Mouse (Mus musculus) v-Abl transformed pro-B cells (cell line): Measurements from ENCODE around the gene Ube2u.
"Not testable (repeated sequence)": the region's sequence is repeated elsewhere in the genome, so short reads cannot be mapped to it uniquely, and the experiment has no call there.

Experiments
- in situ Hi-C, 2 experiments: fragments of 400-800 bp; cut with MboI; formaldehyde crosslinking; loops; one replicate each; pipeline ENCODE4 v1.15.1; 2025; ENCODE audit not compliant: unreplicated experiment in 2 of 2

Gene Ube2u

GRCm38 (mm10) chr4:100478592-100479321, at the start of gene Ube2u:
Ube2u (plus strand) TSS chr4:100478849.
- in situ Hi-C loops = no loop called here

- in situ Hi-C loops = no loop called here
Measured at GRCm38 (mm10) chr4:100429371-100429900, 49.2 kb upstream of the Ube2u start.

- in situ Hi-C loops = no loop called here
Measured at GRCm38 (mm10) chr4:100435281-100436168, 43.1 kb upstream of the Ube2u start.

- in situ Hi-C loops = no loop called here
Measured at GRCm38 (mm10) chr4:100436169-100436547, 42.5 kb upstream of the Ube2u start.

GRCm38 (mm10) chr4:100446897-100447296, 31.8 kb upstream of the Ube2u start:
- in situ Hi-C loops = no loop called here

GRCm38 (mm10) chr4:100462493-100463120, 16.0 kb upstream of the Ube2u start:
- in situ Hi-C loops = no loop called here

GRCm38 (mm10) chr4:100488447-100488846, 9.8 kb downstream of the Ube2u start:
- in situ Hi-C loops = no loop called here

- in situ Hi-C loops = no loop called here
Measured at GRCm38 (mm10) chr4:100495176-100495575, 16.5 kb downstream of the Ube2u start.

- in situ Hi-C loops = no loop called here
Measured at GRCm38 (mm10) chr4:100496521-100496920, 17.9 kb downstream of the Ube2u start.

GRCm38 (mm10) chr4:100498192-100498591, 19.5 kb downstream of the Ube2u start:
- in situ Hi-C loops = no loop called here

GRCm38 (mm10) chr4:100499037-100499601, 20.5 kb downstream of the Ube2u start:
- in situ Hi-C loops = not testable (repeated sequence)

GRCm38 (mm10) chr4:100503337-100503736, 24.7 kb downstream of the Ube2u start:
- in situ Hi-C loops = no loop called here

GRCm38 (mm10) chr4:100517646-100518045, 39.0 kb downstream of the Ube2u start:
- in situ Hi-C loops = no loop called here

- in situ Hi-C loops = no loop called here
Measured at GRCm38 (mm10) chr4:100522534-100522933, 43.9 kb downstream of the Ube2u start.

GRCm38 (mm10) chr4:100524741-100525140, 46.1 kb downstream of the Ube2u start:
- in situ Hi-C loops = loop anchor here in 1 of 2 experiments (25.0 kb wide), 1 partner anchor 487 kb away; no protein-coding TSS in a partner anchor

- in situ Hi-C loops = loop anchor here in 1 of 2 experiments (25.0 kb wide), 1 partner anchor 489 kb away; no protein-coding TSS in a partner anchor
Measured at GRCm38 (mm10) chr4:100526296-100526695, 47.6 kb downstream of the Ube2u start.

- in situ Hi-C loops = loop anchor here in 1 of 2 experiments (25.0 kb wide), 1 partner anchor 490 kb away; no protein-coding TSS in a partner anchor
Measured at GRCm38 (mm10) chr4:100527086-100527485, 48.4 kb downstream of the Ube2u start.

GRCm38 (mm10) chr4:100527554-100528001, 48.9 kb downstream of the Ube2u start:
- in situ Hi-C loops = loop anchor here in 1 of 2 experiments (25.0 kb wide), 1 partner anchor 490 kb away; no protein-coding TSS in a partner anchor

- in situ Hi-C loops = loop anchor here (5.0 to 25.0 kb wide), 3 partner anchors 496 to 1299 kb away; no protein-coding TSS in a partner anchor
Measured at GRCm38 (mm10) chr4:100533607-100534006, 55.0 kb downstream of the Ube2u start.

GRCm38 (mm10) chr4:100534946-100535345, 56.3 kb downstream of the Ube2u start:
- in situ Hi-C loops = loop anchor here (5.0 to 25.0 kb wide), 5 partner anchors 498 to 1300 kb away; no protein-coding TSS in a partner anchor
